8 mouse cellular contexts compared by ENCODE assay signal in the genomic region with DNA sequence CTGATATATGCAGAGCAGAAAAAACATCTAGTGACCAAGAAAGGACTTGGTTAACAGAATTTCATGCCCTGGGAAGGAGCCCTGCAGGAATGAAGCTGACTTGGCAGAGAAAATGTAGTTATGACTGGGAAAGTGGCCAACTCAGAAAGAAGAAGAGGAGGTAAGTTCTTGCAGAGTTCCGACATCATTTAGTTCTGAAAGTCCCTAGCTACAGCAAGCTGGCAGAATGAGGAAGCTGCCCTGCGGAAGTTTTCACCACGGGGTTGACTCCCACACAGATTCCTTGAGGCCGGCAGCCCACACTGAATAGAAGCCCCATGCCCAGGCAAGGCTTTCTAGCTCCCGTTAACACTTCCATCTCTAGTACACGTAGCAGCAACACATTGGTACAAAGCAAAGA. TPM values are rescaled to one million over a fixed set of nuclear protein-coding genes. Genes with fewer than 3 reads are reported as not detected.
A peak's percentile ranks its signal among the peaks of the same experiment; 100 is the strongest.
DNase-seq lines count a peak whose midpoint lies in the region; ATAC-seq and TF ChIP-seq lines count a peak whose summit lies in the region.

No protein-coding gene starts in this region.

- H3K4me2 ChIP-seq in forebrain, postnatal 0 days (ENCODE audit: low read depth) = no peak overlapping the region
- no peak overlapping the region for H3K4me2 ChIP-seq in forebrain, embryonic 12.5 days
- H3K4me2 ChIP-seq in liver, postnatal 0 days (ENCODE audit: low read depth, low read length) = no peak overlapping the region; the same call in 1 of the 2 replicates
- no peak overlapping the region for H3K4me2 ChIP-seq in midbrain, embryonic 13.5 days (replicated peaks)

- peaks cover 22% of the 10 kb centered on the region for H3K79me2 ChIP-seq in MEL (ENCODE audit: control insufficient read depth, insufficient read depth, low read length, poor library complexity)

- no peaks in the 10 kb centered on the region for H3K9me3 ChIP-seq in forebrain, postnatal 0 days (ENCODE audit: low read length)
- no peaks in the 10 kb centered on the region for H3K9me3 ChIP-seq in forebrain, embryonic 12.5 days
- H3K9me3 ChIP-seq in MEL (replicated peaks; ENCODE audit: insufficient read depth, low read length) = no peaks in the 10 kb centered on the region
- no peaks in the 10 kb centered on the region for H3K9me3 ChIP-seq in liver, postnatal 0 days (ENCODE audit: low read length)
- no peaks in the 10 kb centered on the region for H3K9me3 ChIP-seq in midbrain, embryonic 13.5 days

- H3K36me3 ChIP-seq in forebrain, postnatal 0 days (ENCODE audit: insufficient read depth) = no peaks in the 10 kb centered on the region
- peaks cover 9% of the 10 kb centered on the region for H3K36me3 ChIP-seq in forebrain, embryonic 12.5 days (replicated peaks)
- H3K36me3 ChIP-seq in MEL (ENCODE audit: control insufficient read depth in 1 of 2, insufficient read depth in 2 of 2, low read length in 2 of 2) = peaks cover 0 to 42% of the 10 kb centered on the region in 2 experiments; a peak in 3 of 4 replicates
- peaks cover 7% of the 10 kb centered on the region; the same call in 1 of the 2 replicates for H3K36me3 ChIP-seq in liver, postnatal 0 days (replicated peaks; ENCODE audit: insufficient read depth, low read length)
- H3K36me3 ChIP-seq in midbrain, embryonic 13.5 days = peaks cover 15% of the 10 kb centered on the region

- H3K27me3 ChIP-seq in forebrain, postnatal 0 days (ENCODE audit: insufficient read depth, low read length) = no peaks in the 10 kb centered on the region
- no peaks in the 10 kb centered on the region for H3K27me3 ChIP-seq in forebrain, embryonic 12.5 days
- no peaks in the 10 kb centered on the region for H3K27me3 ChIP-seq in MEL (ENCODE audit: control insufficient read depth in 1 of 2, insufficient read depth in 2 of 2, low read length in 2 of 2)
- H3K27me3 ChIP-seq in liver, postnatal 0 days (ENCODE audit: insufficient read depth, low read length) = no peaks in the 10 kb centered on the region
- H3K27me3 ChIP-seq in midbrain, embryonic 13.5 days = no peaks in the 10 kb centered on the region

- no peak overlapping the region for H3K9ac ChIP-seq in forebrain, postnatal 0 days
- H3K9ac ChIP-seq in forebrain, embryonic 12.5 days = no peak overlapping the region
- H3K9ac ChIP-seq in MEL (ENCODE audit: control insufficient read depth, low read depth, low read length, poor library complexity, severe bottlenecking) = peak overlapping the region; percentile 24; the same call in 1 of the 2 replicates
- H3K9ac ChIP-seq in liver, postnatal 0 days (replicated peaks) = no peak overlapping the region
- H3K9ac ChIP-seq in midbrain, embryonic 13.5 days (replicated peaks) = no peak overlapping the region

- no peak; a peak in 1 of 4 replicates for TF ChIP-seq POLR2A in MEL (IDR thresholded peaks at IDR 0.05; ENCODE audit: control insufficient read depth in 1 of 2, insufficient read depth in 1 of 2, low read depth in 1 of 2, low read length in 2 of 2, poor library complexity in 1 of 2)

- no peak for TF ChIP-seq RAD21 in MEL (IDR thresholded peaks at IDR 0.05; ENCODE audit: low read depth, low read length)

- H3K27ac ChIP-seq in forebrain, postnatal 0 days (ENCODE audit: low read depth, low read length) = no peak overlapping the region
- no peak overlapping the region for H3K27ac ChIP-seq in forebrain, embryonic 12.5 days
- H3K27ac ChIP-seq in MEL (ENCODE audit: control insufficient read depth, low read depth, low read length) = peak overlapping the region; percentile 34
- no peak overlapping the region for H3K27ac ChIP-seq in liver, postnatal 0 days (ENCODE audit: low read depth)
- H3K27ac ChIP-seq in midbrain, embryonic 13.5 days = no peak overlapping the region

- no peak for TF ChIP-seq CTCF in forebrain, postnatal 0 days (IDR thresholded peaks at IDR 0.05; ENCODE audit: low read depth)
- no peak for TF ChIP-seq CTCF in MEL (IDR thresholded peaks at IDR 0.05 in 2 of 3, conservative IDR thresholded peaks at IDR 0.05 in 1 of 3; ENCODE audit: control insufficient read depth in 1 of 3, insufficient read depth in 1 of 3, low read depth in 2 of 3, low read length in 3 of 3, poor library complexity in 1 of 3, severe bottlenecking in 1 of 3)
- TF ChIP-seq CTCF in liver, postnatal 0 days (IDR thresholded peaks at IDR 0.05; ENCODE audit: low read depth) = no peak

- H3K4me3 ChIP-seq in forebrain, postnatal 0 days (ENCODE audit: low read depth, low read length) = no peak overlapping the region
- no peak overlapping the region for H3K4me3 ChIP-seq in forebrain, embryonic 12.5 days (replicated peaks)
- H3K4me3 ChIP-seq in MEL (ENCODE audit: control insufficient read depth in 1 of 2, insufficient read depth in 1 of 2, low read depth in 2 of 2, low read length in 2 of 2) = peak overlapping the region in 1 of 2 experiments; percentile 10; a peak in 1 of 4 replicates
- no peak overlapping the region for H3K4me3 ChIP-seq in liver, postnatal 0 days (ENCODE audit: low read depth, low read length)
- H3K4me3 ChIP-seq in midbrain, embryonic 13.5 days (replicated peaks) = no peak overlapping the region

- DNase-seq in forebrain, postnatal 0 days = no peak
- DNase-seq in MEL (ENCODE audit: low read depth, low spot score) = peak; percentile 91
- DNase-seq in fibroblast of lung, adult 2 months (ENCODE audit: low read depth) = peak; percentile 56
- peak; percentile 26 for DNase-seq in liver, postnatal 0 days
- peak; percentile 59 for DNase-seq in skeletal muscle tissue, adult 2 months (ENCODE audit: low read depth, low spot score)

- TF ChIP-seq EP300 in MEL (IDR thresholded peaks at IDR 0.05; ENCODE audit: low read depth in 1 of 2, low read length in 2 of 2) = peak; percentile 36 to 44; a peak in 2 of 4 replicates
- TF ChIP-seq EP300 in liver, postnatal 0 days (IDR thresholded peaks at IDR 0.05; ENCODE audit: low read depth) = no peak

- 72% methylated on average over 6 of the region's 6 CpGs for WGBS in forebrain, postnatal 0 days
- 88% methylated on average over 6 of the region's 6 CpGs for WGBS in forebrain, embryonic 12.5 days
- 39% methylated on average over 6 of the region's 6 CpGs for WGBS in liver, postnatal 0 days (ENCODE audit: insufficient replicate concordance)
- WGBS in midbrain, embryonic 13.5 days = 89% methylated on average over 6 of the region's 6 CpGs

- ATAC-seq in forebrain, postnatal 0 days = peak; percentile 18; the same call in 1 of the 2 replicates
- ATAC-seq in forebrain, embryonic 12.5 days (ENCODE audit: low FRiP score) = no peak
- ATAC-seq in inflammation-experienced regulatory T-cells, adult 6 months = peak; percentile 20
- ATAC-seq in liver, postnatal 0 days = 0 out of 2 replicates have a peak, but pooled peaks have one; percentile 49
- ATAC-seq in midbrain, embryonic 13.5 days = no peak

- peaks cover 5% of the 10 kb centered on the region for H3K4me1 ChIP-seq in forebrain, postnatal 0 days (ENCODE audit: insufficient read depth)
- H3K4me1 ChIP-seq in forebrain, embryonic 12.5 days = peaks cover 3% of the 10 kb centered on the region
- peaks cover 13 to 17% of the 10 kb centered on the region in 2 experiments for H3K4me1 ChIP-seq in MEL (ENCODE audit: control insufficient read depth in 1 of 2, insufficient read depth in 2 of 2, low read length in 2 of 2)
- peaks cover 14% of the 10 kb centered on the region for H3K4me1 ChIP-seq in liver, postnatal 0 days (ENCODE audit: insufficient read depth)
- H3K4me1 ChIP-seq in midbrain, embryonic 13.5 days (replicated peaks) = peaks cover 19% of the 10 kb centered on the region

TF ChIP-seq in MEL, 35 proteins besides CTCF, POLR2A, EP300 and RAD21 (continues in another document):
- no peak for TF ChIP-seq TCF12 (IDR thresholded peaks at IDR 0.05; ENCODE audit: low read depth, low read length)
- TF ChIP-seq E2F4 (IDR thresholded peaks at IDR 0.05; ENCODE audit: borderline replicate concordance, low read depth, low read length) = no peak
- no peak for TF ChIP-seq ZMIZ1 (IDR thresholded peaks at IDR 0.05; ENCODE audit: low read depth, low read length)
- TF ChIP-seq GABPA (IDR thresholded peaks at IDR 0.05; ENCODE audit: low read depth, low read length) = no peak
- no peak for TF ChIP-seq NRF1 (IDR thresholded peaks at IDR 0.05; ENCODE audit: insufficient read depth, low read depth, low read length, poor library complexity, severe bottlenecking)
- TF ChIP-seq JUND (IDR thresholded peaks at IDR 0.05; ENCODE audit: low read depth, low read length) = no peak
- peak; percentile 80 for TF ChIP-seq TBP (IDR thresholded peaks at IDR 0.05; ENCODE audit: low read depth, low read length)
- TF ChIP-seq MAFK (IDR thresholded peaks at IDR 0.05; ENCODE audit: borderline replicate concordance, low read depth, low read length) = no peak
- no peak for TF ChIP-seq ZC3H11A (IDR thresholded peaks at IDR 0.05; ENCODE audit: low read depth, low read length)
- no peak for TF ChIP-seq BHLHE40 (IDR thresholded peaks at IDR 0.05; ENCODE audit: borderline replicate concordance, low read depth, low read length)
- no peak for TF ChIP-seq TAL1 (IDR thresholded peaks at IDR 0.05; ENCODE audit: low read length)
- peak; percentile 47; the same call in 1 of the 2 replicates for TF ChIP-seq ELF1 (IDR thresholded peaks at IDR 0.05; ENCODE audit: low read depth, low read length)
- no peak for TF ChIP-seq UBTF (IDR thresholded peaks at IDR 0.05; ENCODE audit: borderline replicate concordance, insufficient read depth, low read depth, low read length)
- TF ChIP-seq SMC3 (IDR thresholded peaks at IDR 0.05; ENCODE audit: low read depth, low read length) = no peak
- peak; percentile 46; the same call in 1 of the 2 replicates for TF ChIP-seq SIN3A (IDR thresholded peaks at IDR 0.05; ENCODE audit: low read length)
- TF ChIP-seq HCFC1 (IDR thresholded peaks at IDR 0.05; ENCODE audit: low read depth, low read length) = no peak
- no peak for TF ChIP-seq USF2 (IDR thresholded peaks at IDR 0.05; ENCODE audit: borderline replicate concordance in 1 of 2, insufficient read depth in 1 of 2, low read depth in 1 of 2, low read length in 2 of 2)
- no peak for TF ChIP-seq KAT2A (conservative IDR thresholded peaks at IDR 0.05; ENCODE audit: low read depth, low read length)
- TF ChIP-seq MAZ (IDR thresholded peaks at IDR 0.05; ENCODE audit: low read depth, low read length) = no peak

RNA-seq across cellular contexts. Expression of a gene that starts 6.3 kb away (rescaled TPM):
- 24.5 and 28.6 TPM in 2 replicates for total RNA-seq in forebrain, postnatal 0 days (2014; rRNA removed)
- 15.2 and 18.4 TPM in 2 replicates for polyA plus RNA-seq in forebrain, postnatal 0 days (2015; fragmentation: Nextera tagmentation; extraction: Ambion mirVana)
- 31.7 and 36.0 TPM in 2 replicates for polyA plus RNA-seq in forebrain, embryonic 12.5 days (2016; fragmentation: Nextera tagmentation; extraction: Ambion mirVana)
- 20.5 and 23.0 TPM in 2 replicates for total RNA-seq in MEL (2012; rRNA removed)
- polyA plus RNA-seq in MEL (2012; ENCODE audit: insufficient read depth in 1 of 2, insufficient read length in 2 of 2, low read depth in 1 of 2, low replicate concordance in 2 of 2, missing spikeins in 1 of 2) = 10 to 100 TPM in 1 of 2 experiments, not detected in 1; 12.0 TPM
- 10 to 100 TPM; 37.8 to 46.5 (median 39.8) TPM for polyA plus RNA-seq in inflammation-experienced regulatory T-cells, adult 6 months (2017; shearing (Covaris generic))
- 10.7 and 11.4 TPM in 2 replicates for polyA plus RNA-seq in liver, postnatal 0 days (2015; fragmentation: Nextera tagmentation; extraction: Ambion mirVana)
- 24.6 and 25.6 TPM in 2 replicates for polyA plus RNA-seq in midbrain, embryonic 13.5 days (2015; fragmentation: Nextera tagmentation; extraction: Ambion mirVana)

Comparison
In these comparisons a context has a peak if more than half of its experiments do, and no peak if none do; other contexts are left out.
1. ATAC-seq: peak in forebrain, postnatal 0 days (single experiment), inflammation-experienced regulatory T-cells, adult 6 months (single experiment) and liver, postnatal 0 days (single experiment); none in forebrain, embryonic 12.5 days (single experiment) and midbrain, embryonic 13.5 days (single experiment).